Mouse (Mus musculus): ENCODE results near the gene Zfp369. TPM values are rescaled to one million over a fixed set of nuclear protein-coding genes. Genes with fewer than 3 reads are reported as not detected.
"Not testable (repeated sequence)": the region's sequence is repeated elsewhere in the genome, so short reads cannot be mapped to it uniquely, and the experiment has no call there.

Gene Zfp369
- 10 to 100 TPM; 30.5 to 32.9 TPM for total RNA-seq (2021)

GRCm38 (mm10) chr13:65278383-65279341 lies at the start of gene Zfp369:
TSS of gene Zfp369 (plus strand) at chr13:65278814.
- peak; percentile 95 for DNase-seq

GRCm38 (mm10) chr13:65237211-65237610 lies 41.4 kb upstream of the Zfp369 start:
- DNase-seq = no peak

GRCm38 (mm10) chr13:65240509-65241098 lies 38.0 kb upstream of the Zfp369 start:
- DNase-seq = peak; percentile 97

GRCm38 (mm10) chr13:65241099-65241626 lies 37.5 kb upstream of the Zfp369 start:
- DNase-seq = peak; percentile 96

- DNase-seq = no peak
These were observed 36.8 kb upstream of the Zfp369 start for GRCm38 (mm10) chr13:65241627-65242318.

GRCm38 (mm10) chr13:65242319-65242787 lies 36.3 kb upstream of the Zfp369 start:
- no peak for DNase-seq

- DNase-seq = no peak
These were observed 35.3 kb upstream of the Zfp369 start for GRCm38 (mm10) chr13:65243273-65243672.

- peak; percentile 65 for DNase-seq
These were observed 20.2 kb upstream of the Zfp369 start for GRCm38 (mm10) chr13:65258175-65258954.

- no peak for DNase-seq
These were observed 19.4 kb upstream of the Zfp369 start, which contains the start of gene Gm10775 for GRCm38 (mm10) chr13:65259239-65259638. TSS of gene Gm10775 (plus strand) at chr13:65259539.

- no peak for DNase-seq
These were observed 16.5 kb upstream of the Zfp369 start for GRCm38 (mm10) chr13:65262086-65262485.

- no peak for DNase-seq
These were observed 626 bp upstream of the Zfp369 start for GRCm38 (mm10) chr13:65277994-65278382.

GRCm38 (mm10) chr13:65286771-65287170 lies 8.2 kb downstream of the Zfp369 start:
- no peak for DNase-seq

GRCm38 (mm10) chr13:65296354-65296753 lies 17.7 kb downstream of the Zfp369 start:
- DNase-seq = no peak

- peak; percentile 59 for DNase-seq
These were observed 32.2 kb downstream of the Zfp369 start for GRCm38 (mm10) chr13:65310849-65311248.

GRCm38 (mm10) chr13:65311311-65311755 lies 32.7 kb downstream of the Zfp369 start:
- peak; percentile 21 for DNase-seq

- DNase-seq = no peak
These were observed 33.2 kb downstream of the Zfp369 start for GRCm38 (mm10) chr13:65311826-65312225.

- DNase-seq = not testable (repeated sequence)
These were observed 69.9 kb downstream of the Zfp369 start for GRCm38 (mm10) chr13:65348501-65348900.

- not testable (repeated sequence) for DNase-seq
These were observed 73.2 kb downstream of the Zfp369 start for GRCm38 (mm10) chr13:65351768-65352167.

All from heart, postnatal 4 days (tissue).